In the genomic region with DNA sequence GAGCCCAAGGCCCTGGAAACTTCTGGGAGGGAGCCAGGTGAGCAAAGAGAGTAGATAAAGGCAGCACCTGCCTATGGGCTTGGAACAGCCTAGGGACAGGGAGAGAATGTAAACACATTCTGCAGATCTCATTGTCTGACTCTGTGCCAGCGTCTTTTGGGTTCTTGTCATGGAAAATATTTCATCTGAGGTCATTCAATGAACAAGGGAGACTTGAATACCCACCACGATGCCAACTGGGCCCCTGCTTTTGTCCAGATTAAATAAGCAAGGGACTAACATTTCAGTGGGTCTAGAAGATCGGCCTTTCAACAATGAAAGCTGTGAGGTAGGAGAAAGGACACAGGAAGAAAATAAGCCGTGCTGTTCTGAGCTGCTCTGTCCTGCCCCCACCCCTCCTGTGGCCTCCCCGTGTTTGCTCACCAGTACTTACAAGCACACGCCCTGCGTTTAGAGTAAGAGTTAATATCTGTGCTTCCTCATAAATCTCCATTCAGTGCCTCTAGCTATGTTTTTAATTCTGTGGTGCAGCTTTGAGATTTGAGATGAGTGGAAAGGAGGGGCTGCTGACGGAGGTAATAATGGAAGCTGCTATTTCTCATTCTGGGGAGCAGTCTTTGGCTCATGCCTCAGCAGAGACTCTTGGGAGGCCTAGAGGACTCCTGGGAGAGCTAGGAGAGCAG, we compare ENCODE assay signal across 9 mouse cellular contexts.
DNase-seq lines count a peak whose midpoint lies in the region; ATAC-seq and TF ChIP-seq lines count a peak whose summit lies in the region.
"Had no signal": no experiment of that assay in that cellular context is flagged by ENCODE, and none has a peak within 500 bp of the region (broad histone marks: within the 10 kb centered on the region; RNA-seq: fewer than 3 reads in every experiment).

No protein-coding gene starts in this region.

- peak overlapping the region; percentile 1 for H3K4me2 ChIP-seq in embryonic facial prominence, embryonic 15.5 days (replicated peaks)
- H3K4me2 ChIP-seq in neural tube, embryonic 12.5 days (replicated peaks), result peak overlapping the region; percentile 9

- no peak overlapping the region for H3K9ac ChIP-seq in embryonic facial prominence, embryonic 15.5 days
- no peak overlapping the region for H3K9ac ChIP-seq in neural tube, embryonic 12.5 days

- no peaks in the 10 kb centered on the region for H3K4me1 ChIP-seq in kidney, adult 2 months (ENCODE audit: control insufficient read depth, insufficient read depth, low read length)
- H3K4me1 ChIP-seq in embryonic facial prominence, embryonic 15.5 days, result peaks cover 13% of the 10 kb centered on the region
- peaks cover 12% of the 10 kb centered on the region for H3K4me1 ChIP-seq in neural tube, embryonic 12.5 days

- no peak overlapping the region for H3K4me3 ChIP-seq in kidney, adult 2 months (ENCODE audit: insufficient read depth, low read depth, low read length)
- H3K4me3 ChIP-seq in embryonic facial prominence, embryonic 15.5 days (replicated peaks), result no peak overlapping the region
- H3K4me3 ChIP-seq in neural tube, embryonic 12.5 days, result no peak overlapping the region

- no peaks in the 10 kb centered on the region for H3K36me3 ChIP-seq in kidney, adult 2 months (ENCODE audit: control insufficient read depth, insufficient read depth, low read length)
- H3K36me3 ChIP-seq in embryonic facial prominence, embryonic 15.5 days, result no peaks in the 10 kb centered on the region
- no peaks in the 10 kb centered on the region for H3K36me3 ChIP-seq in neural tube, embryonic 12.5 days

- TF ChIP-seq CTCF in kidney, adult 2 months (conservative IDR thresholded peaks at IDR 0.05; ENCODE audit: insufficient read depth, insufficient read length, low read depth, low read length), result no peak

- H3K27ac ChIP-seq in kidney, adult 2 months (ENCODE audit: insufficient read depth, low read depth, low read length), result no peak overlapping the region
- peak overlapping the region; percentile 79 for H3K27ac ChIP-seq in embryonic facial prominence, embryonic 15.5 days (replicated peaks)
- H3K27ac ChIP-seq in neural tube, embryonic 12.5 days, result no peak overlapping the region

- WGBS in kidney, adult 2 months, result 33% methylated on average over 8 of the region's 8 CpGs
- WGBS in embryonic facial prominence, embryonic 15.5 days, result 9% methylated on average over 8 of the region's 8 CpGs
- WGBS in large intestine, adult 2 months, result 8% methylated on average over 8 of the region's 8 CpGs
- WGBS in neural tube, embryonic 12.5 days, result 23% methylated on average over 8 of the region's 8 CpGs

- H3K27me3 ChIP-seq in kidney, adult 2 months (replicated peaks; ENCODE audit: control insufficient read depth, insufficient read depth, low read length), result no peaks in the 10 kb centered on the region
- H3K27me3 ChIP-seq in embryonic facial prominence, embryonic 15.5 days, result no peaks in the 10 kb centered on the region
- no peaks in the 10 kb centered on the region for H3K27me3 ChIP-seq in neural tube, embryonic 12.5 days (replicated peaks)

- H3K9me3 ChIP-seq in embryonic facial prominence, embryonic 15.5 days (replicated peaks), result no peaks in the 10 kb centered on the region
- H3K9me3 ChIP-seq in neural tube, embryonic 12.5 days, result no peaks in the 10 kb centered on the region

- peak; percentile 9 for DNase-seq in kidney, adult 2 months
- DNase-seq in kidney, adult 18-20 months, result no peak
- peak; percentile 67 for DNase-seq in large intestine, adult 2 months (ENCODE audit: low read depth, low spot score)
- no peak for DNase-seq in thymus, postnatal 4 days
- no peak for DNase-seq in adrenal gland, postnatal 25 days
- no peak for DNase-seq in layer of hippocampus, postnatal 25 days (ENCODE audit: extremely low spot score in 1 of 2, low spot score in 1 of 2)
- DNase-seq: right cerebral cortex, adult 18-20 months had no signal

- TF ChIP-seq POLR2A in kidney, adult 2 months (IDR thresholded peaks at IDR 0.05; ENCODE audit: low read depth, low read length), result no peak

- peak; percentile 86 for ATAC-seq in embryonic facial prominence, embryonic 15.5 days (ENCODE audit: insufficient number of reproducible peaks, low FRiP score, low TSS enrichment, low read depth)
- ATAC-seq in neural tube, embryonic 12.5 days (ENCODE audit: low FRiP score, low read depth), result peak; percentile 87

Comparison
In these comparisons a context has a peak if more than half of its experiments do, and no peak if none do; other contexts are left out.
1. DNase-seq: peak in kidney, adult 2 months (single experiment) and large intestine, adult 2 months (single experiment); none in kidney, adult 18-20 months (single experiment), thymus, postnatal 4 days (single experiment), adrenal gland, postnatal 25 days (single experiment) and layer of hippocampus, postnatal 25 days (0 of 2).